Mouse (Mus musculus) forebrain, embryonic 11.5 days (tissue): ENCODE measurements around the gene 6430571L13Rik. TPM values are rescaled to one million over a fixed set of nuclear protein-coding genes. Genes with fewer than 3 reads are reported as not detected.

Experiments
- ATAC-seq: fragments of 200-750 bp; cut with Nextera tagmentation; replicated peaks from 2 replicates; pipeline ENCODE4 v1.8.0; 2017; ENCODE audit warnings: moderate TSS enrichment; ENCODE audit not compliant: low FRiP score
- DNase-seq: peaks from one replicate; pipeline ENCODE4 v3.0.0-alpha.2; 2017; ENCODE audit warnings: low spot score
- H3K27ac ChIP-seq: fragments of 300-500 bp; sonication (generic); 2 replicates; pipeline ENCODE4 v1.5.1; 2014; ENCODE audit warnings: low read depth, low read length
- H3K27me3 ChIP-seq: fragments of 300-500 bp; sonication (generic); 2 replicates; pipeline ENCODE4 v1.6.1; 2014; ENCODE audit warnings: mild to moderate bottlenecking, low read length, mixed read lengths; ENCODE audit not compliant: control insufficient read depth, insufficient read depth
- H3K36me3 ChIP-seq: fragments of 300-500 bp; sonication (generic); 2 replicates; pipeline ENCODE4 v1.6.1; 2014; ENCODE audit warnings: mild to moderate bottlenecking, low read length, moderate library complexity, mixed read lengths; ENCODE audit not compliant: control insufficient read depth, insufficient read depth
- H3K4me1 ChIP-seq: fragments of 300-500 bp; sonication (generic); replicated peaks from 2 replicates; pipeline ENCODE4 v1.6.1; 2014; ENCODE audit warnings: low read length, mixed read lengths; ENCODE audit not compliant: control insufficient read depth, insufficient read depth
- H3K4me2 ChIP-seq: fragments of 300-500 bp; sonication (generic); 2 replicates; pipeline ENCODE4 v1.6.1; 2014; ENCODE audit warnings: low read depth, mild to moderate bottlenecking, low read length, moderate library complexity, mixed read lengths; ENCODE audit not compliant: severe bottlenecking
- H3K4me3 ChIP-seq: fragments of 300-500 bp; sonication (generic); 2 replicates; pipeline ENCODE4 v1.5.1; 2014; ENCODE audit warnings: low read depth, low read length
- H3K9ac ChIP-seq: fragments of 300-500 bp; sonication (generic); 2 replicates; pipeline ENCODE4 v1.6.1; 2014; ENCODE audit warnings: low read length
- H3K9me3 ChIP-seq: fragments of 300-500 bp; sonication (generic); 2 replicates; pipeline ENCODE4 v1.6.1; 2016; ENCODE audit warnings: low read length, mixed read lengths; ENCODE audit not compliant: control insufficient read depth
- WGBS: fragments of 180-500 bp; shearing (Covaris S2); extraction: QIAGEN DNeasy Blood & Tissue Kit; methylation state at CpG from one replicate; pipeline ENCODE4 v1.1.7; 2014; 5-methylcytosine and 5-hydroxymethylcytosine counted together
- polyA plus RNA-seq: library from polyadenylated mRNA; unstranded; fragments of >200 nt; fragmentation: Nextera tagmentation; extraction: Ambion mirVana; gene quantifications from 2 replicates; pipeline ENCODE4 v1.2.1, GENCODE M21; 2014

Gene 6430571L13Rik
- polyA plus RNA-seq, 1 experiment from 2014 or later: 1.3 TPM

DNA sequence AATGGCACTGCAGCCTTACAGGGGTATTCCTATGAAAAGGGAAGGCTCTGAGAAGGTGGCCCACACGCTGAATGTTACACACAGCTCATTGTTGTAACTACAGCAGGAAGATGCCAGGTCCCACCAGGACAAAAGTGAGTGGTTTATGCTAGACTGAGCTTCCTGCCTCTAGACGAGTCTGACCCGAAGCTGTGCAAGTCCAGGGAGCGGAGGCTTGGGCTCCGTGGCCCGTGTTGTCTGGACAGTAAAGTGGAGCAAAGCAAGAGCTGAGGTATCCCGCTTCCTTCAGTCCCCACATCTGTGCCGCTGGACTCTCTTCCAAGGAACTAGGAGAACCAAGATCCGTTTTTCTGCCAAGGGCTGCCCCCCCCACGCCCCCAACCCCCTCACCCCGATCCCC lies 58.6 kb downstream of the 6430571L13Rik start:
- no peaks in the 10 kb centered on the region for H3K36me3 ChIP-seq
- H3K27ac ChIP-seq: no peak overlapping the region
- 25% methylated on average over 11 of the region's 11 CpGs for WGBS
- no peaks in the 10 kb centered on the region for H3K9me3 ChIP-seq
- H3K4me1 ChIP-seq: peaks cover 12% of the 10 kb centered on the region; the same call in 1 of the 2 replicates
- ATAC-seq (no peak), DNase-seq (no peak)
- H3K4me2 ChIP-seq: peak overlapping the region; percentile 99
- H3K9ac ChIP-seq: peak overlapping the region; percentile 23; the same call in 1 of the 2 replicates
- peak overlapping the region; percentile 81; the same call in 1 of the 2 replicates for H3K4me3 ChIP-seq
- H3K27me3 ChIP-seq: peaks cover 19% of the 10 kb centered on the region

DNA sequence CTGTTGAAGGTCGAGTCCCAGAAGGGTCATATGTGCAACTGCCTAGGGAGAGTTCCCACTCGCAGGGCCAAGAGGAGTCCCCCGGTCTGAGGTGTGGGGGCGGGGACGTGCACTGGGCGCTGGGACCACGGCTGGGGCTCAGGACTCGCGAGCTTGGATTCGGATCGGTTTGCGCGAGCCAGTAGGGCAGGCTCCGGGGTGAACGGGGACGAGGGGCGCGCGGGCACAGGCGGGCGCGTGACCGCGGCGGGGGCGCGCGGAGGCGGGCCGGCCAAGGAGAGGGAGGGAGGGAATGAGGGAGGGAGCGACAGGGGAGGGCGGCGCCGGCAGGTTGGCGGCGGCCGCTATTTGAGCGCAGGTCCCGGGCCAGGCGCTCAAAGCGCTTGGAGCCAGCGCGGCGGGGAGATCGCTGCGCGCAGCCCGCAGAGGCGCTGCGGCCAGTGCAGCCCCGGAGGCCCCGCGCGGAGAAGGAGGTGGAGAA lies 59.1 kb downstream of the 6430571L13Rik start, which contains the start of gene Cacna2d2:
Gene Cacna2d2, plus strand, starts transcription at position 122 of the 481 bp plus-strand sequence.
- ATAC-seq (peak; percentile 77), DNase-seq (peak; percentile 89)
- H3K4me3 ChIP-seq: peak within 1 kb of the TSS; percentile 81
- H3K36me3 ChIP-seq: no peaks in the 10 kb centered on the region
- H3K9me3 ChIP-seq: no peaks in the 10 kb centered on the region
- H3K27me3 ChIP-seq: peaks cover 19% of the 10 kb centered on the region
- WGBS: under 1% methylated on average over 42 of the region's 54 CpGs
- peak within 1 kb of the TSS; percentile 81 for H3K9ac ChIP-seq
- no peak within 1 kb of the TSS for H3K27ac ChIP-seq
- H3K4me1 ChIP-seq: peaks cover 12% of the 10 kb centered on the region; the same call in 1 of the 2 replicates
- H3K4me2 ChIP-seq: peak within 1 kb of the TSS; percentile 99

DNA sequence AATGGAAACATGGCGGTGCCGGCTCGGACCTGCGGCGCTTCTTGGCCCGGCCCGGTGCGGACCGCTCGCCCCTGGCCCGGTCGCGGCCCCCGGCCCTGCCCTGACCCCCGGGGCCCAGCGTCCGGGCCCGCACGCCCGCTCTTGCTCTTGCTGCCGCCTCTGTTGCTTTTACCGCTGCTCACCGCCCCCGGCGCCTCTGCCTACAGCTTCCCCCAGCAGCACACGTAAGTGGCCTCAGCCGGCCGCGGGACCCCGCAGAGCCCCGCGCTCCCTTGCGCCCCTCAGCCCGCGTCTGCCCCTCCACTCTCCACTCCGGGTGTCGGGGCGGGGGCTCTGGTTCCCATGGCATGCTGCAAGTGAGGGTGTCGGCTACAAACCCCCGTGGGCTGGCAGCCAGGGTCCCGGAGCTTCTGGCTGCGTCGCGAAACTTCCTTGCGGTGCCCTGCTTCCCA lies 59.7 kb downstream of the 6430571L13Rik start:
- Histone ChIP-seq H3K4me2 (peak overlapping the region; percentile 99), H3K4me1 (peaks cover 12% of the 10 kb centered on the region; the same call in 1 of the 2 replicates), H3K27ac (no peak overlapping the region), H3K36me3 (no peaks in the 10 kb centered on the region), H3K9ac (peak overlapping the region; percentile 81), H3K27me3 (peaks cover 19% of the 10 kb centered on the region), H3K9me3 (no peaks in the 10 kb centered on the region), H3K4me3 (peak overlapping the region; percentile 81)
- DNase-seq (peak; percentile 79), ATAC-seq (peak; percentile 70)
- under 1% methylated on average over 43 of the region's 45 CpGs for WGBS

DNA sequence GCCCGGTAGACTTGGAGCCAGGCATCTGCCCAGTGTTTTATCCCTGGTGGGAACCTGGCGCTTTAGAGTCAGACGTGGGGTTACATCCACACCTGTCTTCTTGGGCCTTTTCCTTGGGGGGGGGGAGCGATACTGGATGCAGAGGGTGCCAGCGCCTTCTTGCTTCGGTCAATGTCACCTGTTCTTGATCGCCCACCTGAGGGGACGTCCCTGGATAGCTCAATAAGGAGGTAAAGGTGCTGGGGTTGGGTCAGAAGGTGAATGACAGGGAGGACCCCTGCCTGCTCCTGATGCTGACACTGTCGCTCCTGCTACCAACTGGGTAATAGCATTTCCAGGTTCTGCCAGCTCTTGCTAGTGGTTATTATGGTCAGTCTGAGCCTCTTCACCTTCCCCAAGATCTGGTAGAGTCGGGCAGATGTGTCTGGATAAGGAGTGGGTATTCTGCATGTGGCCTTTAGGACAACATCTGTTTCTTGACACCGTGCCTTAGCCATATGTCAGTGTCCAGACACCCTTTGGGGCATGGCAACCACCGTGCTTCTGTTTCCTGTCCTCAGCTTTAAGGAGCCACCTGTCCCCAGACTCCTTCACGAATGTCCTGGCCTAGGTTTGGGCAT lies 60.4 kb downstream of the 6430571L13Rik start:
- Histone ChIP-seq H3K4me1 (peaks cover 12% of the 10 kb centered on the region; the same call in 1 of the 2 replicates), H3K4me3 (peak overlapping the region; percentile 81), H3K36me3 (no peaks in the 10 kb centered on the region), H3K9me3 (no peaks in the 10 kb centered on the region), H3K27ac (no peak overlapping the region), H3K27me3 (peaks cover 19% of the 10 kb centered on the region), H3K4me2 (peak overlapping the region; percentile 99), H3K9ac (peak overlapping the region; percentile 81)
- WGBS: 19% methylated on average over 12 of the region's 13 CpGs
- DNase-seq (no peak), ATAC-seq (no peak; the same call in 1 of the 2 replicates)

Other genes with a start within 250 kb of the 6430571L13Rik start
- gene Dock3, start 108.7 kb upstream of the 6430571L13Rik start, polyA plus RNA-seq: 10.7 and 12.1 TPM in 2 replicates
- 3.2 and 4.9 TPM in 2 replicates for gene Mapkapk3, start 50.7 kb upstream of the 6430571L13Rik start, polyA plus RNA-seq
- 6.5 and 7.4 TPM in 2 replicates for gene Cish, start 44.6 kb upstream of the 6430571L13Rik start, polyA plus RNA-seq
- 11.2 and 13.8 TPM in 2 replicates for gene Hemk1, start 2.3 kb upstream of the 6430571L13Rik start, polyA plus RNA-seq
- 1.8 and 2.8 TPM in 2 replicates for gene Cacna2d2, start 59.0 kb downstream of the 6430571L13Rik start, polyA plus RNA-seq
- gene Tmem115, start 193.3 kb downstream of the 6430571L13Rik start, polyA plus RNA-seq: 40.2 and 43.7 TPM in 2 replicates
- gene Cyb561d2, start 201.6 kb downstream of the 6430571L13Rik start, polyA plus RNA-seq: 14.3 and 18.7 TPM in 2 replicates
- gene Nprl2, start 201.6 kb downstream of the 6430571L13Rik start, polyA plus RNA-seq: 40.7 and 43.7 TPM in 2 replicates
- 1.1 and 2.3 TPM in 2 replicates for gene Zmynd10, start 206.7 kb downstream of the 6430571L13Rik start, polyA plus RNA-seq
- gene Rassf1, start 211.0 kb downstream of the 6430571L13Rik start, polyA plus RNA-seq: 48.2 and 51.8 TPM in 2 replicates
- gene Tusc2, start 222.7 kb downstream of the 6430571L13Rik start, polyA plus RNA-seq: 81.9 and 93.0 TPM in 2 replicates
- 129 and 139 TPM in 2 replicates for gene Hyal2, start 227.3 kb downstream of the 6430571L13Rik start, polyA plus RNA-seq
- gene Hyal1, start 236.3 kb downstream of the 6430571L13Rik start, polyA plus RNA-seq: 6.0 and 6.2 TPM in 2 replicates
- gene Naa80, start 238.3 kb downstream of the 6430571L13Rik start, polyA plus RNA-seq: 11.3 and 15.2 TPM in 2 replicates
- gene Hyal3, start 240.2 kb downstream of the 6430571L13Rik start, polyA plus RNA-seq: 0.39 TPM in 1 of 2 replicates, not detected in the other
- gene Ifrd2, start 247.0 kb downstream of the 6430571L13Rik start, polyA plus RNA-seq: 35.0 and 37.2 TPM in 2 replicates